Mouse (Mus musculus): ENCODE measurements around the gene Zfp536. TPM values are rescaled to one million over a fixed set of nuclear protein-coding genes. Genes with fewer than 3 reads are reported as not detected.

Zfp536 gene
- polyA plus RNA-seq, 1 experiment, result 8.7 TPM

DNA sequence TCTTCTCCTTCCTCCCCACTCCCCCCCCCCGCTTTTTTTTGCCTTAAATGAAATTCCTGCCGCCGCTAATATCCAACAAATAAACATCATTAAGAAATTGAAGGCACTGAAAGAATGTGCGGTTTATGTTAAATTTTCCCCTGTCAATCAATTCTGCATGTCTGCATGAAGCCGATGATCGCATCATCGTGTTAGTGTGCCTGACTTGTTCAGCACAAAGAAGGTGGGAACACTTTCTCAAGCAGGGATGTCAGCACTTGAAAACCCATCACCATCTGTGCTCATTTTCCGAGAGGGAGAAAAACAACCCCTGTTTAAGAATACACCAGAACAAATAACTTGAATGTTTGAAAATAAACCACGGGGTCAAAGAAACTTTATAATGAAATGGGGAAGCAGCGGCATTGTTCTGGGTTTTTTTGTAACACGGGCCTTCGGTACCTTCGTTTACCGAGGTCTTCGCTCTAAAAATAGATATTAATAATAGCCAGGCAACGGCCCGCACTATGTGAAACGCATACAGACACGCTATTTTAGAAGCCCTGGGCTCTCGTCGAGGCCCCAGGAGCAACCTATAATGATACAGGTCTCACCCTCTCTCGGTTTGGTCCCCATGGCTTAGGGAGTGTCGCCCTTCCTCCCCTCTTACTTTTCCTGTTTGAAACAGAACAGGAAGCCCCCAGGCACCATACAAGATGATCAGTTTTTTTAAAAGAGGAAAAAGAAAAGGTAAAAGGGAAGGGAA is 83.7 kb downstream of the Zfp536 start:
- no peak for DNase-seq (ENCODE audit: low spot score)

- DNase-seq (ENCODE audit: low spot score), result no peak
These were observed 84.3 kb downstream of the Zfp536 start for GRCm38 (mm10) chr7:37689107-37689511.

DNA sequence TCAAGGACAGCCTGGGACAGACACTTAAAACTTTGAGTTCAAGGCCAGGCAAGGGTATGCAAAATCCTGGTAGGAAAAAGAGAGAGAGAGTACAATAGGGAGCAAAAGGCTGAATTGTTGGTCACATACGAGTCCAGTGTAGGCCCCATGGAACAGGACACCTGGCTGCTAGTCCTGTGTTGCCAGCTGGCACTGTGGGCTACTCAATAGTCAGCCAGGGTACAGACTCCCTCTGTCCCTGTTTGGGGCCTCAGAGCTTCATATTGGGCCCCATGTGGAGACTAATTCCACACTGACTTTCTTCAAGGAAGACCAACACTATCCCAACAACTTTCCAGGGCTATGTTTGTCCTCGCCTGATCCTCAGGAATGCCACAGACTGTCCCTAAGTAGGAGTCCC is 87.1 kb downstream of the Zfp536 start:
- no peak for DNase-seq (ENCODE audit: low spot score)

DNA sequence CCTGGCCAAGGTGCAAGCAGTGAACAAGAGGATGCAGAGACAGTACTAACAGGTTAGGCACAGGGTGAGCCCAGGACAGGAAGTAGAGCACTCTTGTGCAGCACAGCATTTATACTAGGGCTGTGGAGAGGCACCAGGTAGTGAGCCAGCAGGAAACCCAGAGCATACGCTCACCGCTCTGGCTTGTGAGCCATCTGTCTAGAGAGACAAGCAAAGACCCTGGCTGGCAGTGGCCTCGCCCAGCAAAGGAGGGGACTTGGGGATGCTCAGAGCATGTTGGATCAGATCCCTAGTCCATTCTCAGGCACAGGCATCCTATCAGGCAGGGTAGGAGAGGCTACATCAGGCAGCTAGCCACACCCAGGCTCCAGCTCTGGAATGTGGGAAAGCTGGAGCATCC is 88.2 kb downstream of the Zfp536 start:
- no peak for DNase-seq (ENCODE audit: low spot score)

DNA sequence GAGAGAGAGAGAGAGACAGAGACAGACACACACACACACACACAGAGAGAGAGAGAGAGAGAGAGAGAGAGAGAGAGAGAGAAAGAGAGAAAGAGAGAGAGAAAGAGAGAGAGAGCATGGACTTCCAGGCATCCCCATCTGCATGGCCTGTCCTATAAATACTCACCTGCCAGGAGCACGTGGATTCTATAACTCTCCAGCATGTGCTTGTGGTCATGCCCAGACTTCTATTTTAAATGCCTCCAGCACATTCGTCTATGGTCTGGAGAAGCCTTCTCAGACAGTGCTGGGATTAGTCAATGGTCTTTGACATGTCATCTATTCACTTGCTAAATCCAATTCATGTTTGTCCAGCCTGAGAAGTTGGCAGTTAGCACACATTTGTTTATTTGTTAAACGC is 92.1 kb downstream of the Zfp536 start:
- no peak for DNase-seq (ENCODE audit: low spot score)

DNA sequence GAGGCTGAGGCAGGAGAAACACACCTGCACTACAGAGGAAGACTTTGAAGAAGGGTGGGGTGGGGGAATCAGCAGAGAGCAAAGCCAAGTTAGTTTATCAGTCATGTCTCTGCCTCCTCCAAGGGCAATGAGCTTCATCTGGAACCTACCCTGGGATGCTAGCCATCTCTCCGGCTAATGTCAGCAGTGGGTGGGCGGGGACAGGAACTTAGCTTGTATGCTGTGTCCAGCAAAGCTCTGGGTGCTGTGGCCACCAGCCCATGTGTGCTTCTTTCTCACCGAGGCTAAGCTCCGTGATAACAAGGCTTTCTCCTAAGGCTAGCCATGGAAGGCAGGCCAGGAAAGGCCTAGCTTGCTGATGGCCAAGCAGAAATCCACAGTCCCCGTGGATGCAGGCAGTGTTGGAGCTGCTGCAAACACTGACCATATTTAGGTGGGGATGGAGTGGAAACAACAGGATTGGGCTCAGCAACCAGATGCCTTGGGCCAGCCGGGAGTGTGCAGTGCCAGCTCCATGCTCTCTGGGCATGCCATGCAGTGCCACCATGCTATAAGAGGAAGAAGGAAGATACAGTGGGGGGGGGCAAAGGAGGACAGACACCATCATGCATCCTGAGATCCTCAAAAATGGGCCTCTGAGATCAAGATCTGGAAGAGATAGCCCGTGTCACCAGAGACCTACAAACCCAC is 109.6 kb downstream of the Zfp536 start:
- DNase-seq (ENCODE audit: low spot score), result no peak

DNA sequence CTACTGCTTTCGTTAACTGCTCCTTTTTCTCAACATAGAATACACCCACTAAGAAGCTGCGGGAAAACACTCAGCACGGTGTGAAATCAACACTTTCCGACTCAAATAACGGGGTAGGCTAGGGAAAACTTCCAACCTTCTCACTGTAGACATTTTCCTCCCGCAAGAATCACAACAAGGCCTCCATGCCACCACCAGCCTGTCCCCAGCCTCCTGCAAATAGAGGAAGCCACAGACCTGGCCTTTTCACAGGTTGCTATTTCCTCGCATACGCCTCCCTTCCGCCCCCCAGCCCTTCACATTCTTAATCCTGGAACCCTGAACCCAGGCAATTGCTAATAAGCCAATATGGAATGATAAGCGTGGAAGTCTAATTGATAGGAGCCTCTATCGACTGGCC is 124.8 kb downstream of the Zfp536 start:
- no peak for DNase-seq (ENCODE audit: low spot score)

DNA sequence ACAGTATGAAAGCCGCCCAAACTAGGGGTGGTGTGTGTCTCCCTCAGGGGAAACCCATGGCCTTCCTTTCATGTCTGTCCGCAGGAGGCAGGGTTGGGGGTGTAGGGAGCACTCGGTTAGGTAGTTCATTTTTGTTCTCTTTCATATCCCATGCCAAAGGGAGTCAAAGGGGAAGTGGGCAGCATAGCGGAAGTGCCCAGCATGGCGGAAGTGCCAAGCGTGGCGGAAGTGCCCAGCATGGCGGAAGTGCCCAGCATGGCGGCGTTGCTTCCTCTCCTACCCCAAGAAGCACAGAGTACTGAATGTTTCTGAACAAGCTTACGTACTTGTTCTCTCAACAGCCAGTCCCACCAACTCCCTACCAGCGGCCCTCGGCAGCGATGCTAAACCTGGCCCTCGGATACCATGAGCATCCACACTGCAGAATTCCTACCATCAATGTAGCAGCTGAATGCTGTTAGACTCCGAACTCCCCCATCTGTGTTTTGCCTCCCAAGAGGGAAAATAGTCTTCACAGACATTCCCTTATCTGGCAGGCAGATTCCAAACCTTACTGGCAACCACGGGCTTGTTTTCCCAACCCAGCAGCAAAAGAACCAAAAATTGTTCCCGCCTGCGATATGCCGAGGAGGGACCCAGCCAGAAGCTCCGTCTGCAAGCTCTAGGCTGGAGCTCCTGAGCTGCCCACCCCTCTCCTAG is 125.4 kb downstream of the Zfp536 start:
- DNase-seq (ENCODE audit: low spot score), result no peak

- DNase-seq (ENCODE audit: low spot score), result no peak
These were observed 133.6 kb downstream of the Zfp536 start for GRCm38 (mm10) chr7:37639740-37640397.

GRCm38 (mm10) chr7:37634812-37635211 is 138.6 kb downstream of the Zfp536 start:
- no peak for DNase-seq (ENCODE audit: low spot score)

GRCm38 (mm10) chr7:37630410-37630809 is 143.0 kb downstream of the Zfp536 start:
- no peak for DNase-seq (ENCODE audit: low spot score)

GRCm38 (mm10) chr7:37627897-37628510 is 145.4 kb downstream of the Zfp536 start:
- no peak for DNase-seq (ENCODE audit: low spot score)

- no peak for DNase-seq (ENCODE audit: low spot score)
These were observed 147.7 kb downstream of the Zfp536 start for GRCm38 (mm10) chr7:37625758-37626157.

GRCm38 (mm10) chr7:37624759-37625340 is 148.6 kb downstream of the Zfp536 start:
- no peak for DNase-seq (ENCODE audit: low spot score)

DNA sequence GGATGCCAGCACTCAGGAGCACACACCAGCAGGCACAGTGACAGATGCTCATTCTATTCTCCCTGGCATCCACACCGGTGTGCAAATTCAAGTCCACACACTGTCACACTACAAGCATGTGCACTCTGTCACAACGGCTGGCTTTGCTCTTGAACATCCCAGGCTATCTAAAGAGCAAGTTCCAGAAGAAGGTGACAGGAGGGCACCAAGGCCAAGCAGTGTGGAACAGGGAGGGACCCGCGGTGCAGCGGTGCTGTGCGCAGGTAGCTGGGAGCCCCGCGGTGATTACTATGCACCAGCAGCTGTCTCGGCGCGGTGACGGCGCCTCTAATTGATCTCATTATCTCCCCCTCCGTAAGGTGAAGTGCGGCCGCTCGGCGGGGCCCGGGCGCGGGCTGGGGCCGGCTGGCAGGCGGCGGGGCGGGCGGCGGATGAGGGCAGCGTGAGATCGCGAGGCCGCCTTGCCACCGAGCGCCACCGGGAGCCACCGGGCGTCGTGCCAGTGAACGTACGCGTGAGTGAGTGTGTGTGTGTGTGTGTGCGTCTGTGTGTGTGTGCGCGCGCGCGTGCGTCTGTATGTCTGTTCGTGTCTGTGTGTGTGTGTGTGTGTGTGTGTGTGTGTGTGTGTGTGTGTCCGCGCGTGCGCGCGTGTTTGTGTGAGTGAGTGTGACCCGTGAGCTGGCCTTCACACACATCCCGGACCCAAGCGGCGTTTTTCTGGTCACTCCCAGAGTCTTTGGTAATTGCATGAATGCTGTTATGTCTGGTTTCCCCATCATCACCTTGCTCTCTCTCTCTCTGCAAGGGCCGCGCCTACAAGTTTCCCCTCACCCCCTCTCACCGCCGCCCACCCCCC is 149.3 kb downstream of the Zfp536 start:
- DNase-seq (ENCODE audit: low spot score), result peak; percentile 45

DNA sequence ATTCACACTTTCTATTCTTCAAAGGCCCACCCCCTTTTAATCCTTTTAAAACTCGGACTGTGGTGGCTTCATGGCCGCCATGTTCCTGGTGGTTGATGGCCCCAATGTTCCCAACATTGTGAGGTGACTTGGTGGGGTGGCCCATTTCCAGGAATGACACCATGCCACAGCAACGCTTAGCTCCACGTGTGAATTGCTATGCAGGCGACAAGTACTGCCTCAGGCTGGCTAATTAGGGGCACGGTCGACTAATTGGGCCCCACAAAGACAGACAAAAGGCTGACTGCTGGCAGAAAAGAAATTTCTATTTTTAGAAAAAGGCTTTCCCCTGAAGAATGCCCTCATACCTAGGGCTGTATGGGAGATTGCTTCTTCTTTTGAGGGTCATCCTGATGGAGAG is 154.2 kb downstream of the Zfp536 start:
- DNase-seq (ENCODE audit: low spot score), result no peak

- DNase-seq (ENCODE audit: low spot score), result no peak
These were observed 155.6 kb downstream of the Zfp536 start for GRCm38 (mm10) chr7:37617880-37618279.

- DNase-seq (ENCODE audit: low spot score), result no peak
These were observed 157.5 kb downstream of the Zfp536 start for GRCm38 (mm10) chr7:37615932-37616331.

DNA sequence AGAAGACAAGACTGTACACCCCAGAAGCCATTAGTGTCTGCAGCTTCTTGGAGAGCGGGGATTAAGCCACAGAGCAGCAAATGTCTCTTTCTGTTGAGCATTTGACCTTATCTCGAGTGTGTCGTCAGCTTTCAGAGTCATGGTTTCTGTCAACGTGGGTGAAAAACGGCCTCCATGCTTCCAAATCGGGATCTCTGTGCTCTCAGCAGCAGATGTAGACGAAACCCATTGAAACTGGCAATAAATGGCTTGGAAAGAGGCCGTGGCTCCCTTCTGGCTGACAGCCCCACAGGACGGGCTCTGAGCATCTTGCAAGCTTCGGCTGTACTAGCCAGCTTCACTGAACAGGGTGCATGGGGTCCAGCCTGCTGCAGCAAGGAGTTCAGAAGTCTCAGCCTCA is 159.1 kb downstream of the Zfp536 start:
- DNase-seq (ENCODE audit: low spot score), result no peak

DNA sequence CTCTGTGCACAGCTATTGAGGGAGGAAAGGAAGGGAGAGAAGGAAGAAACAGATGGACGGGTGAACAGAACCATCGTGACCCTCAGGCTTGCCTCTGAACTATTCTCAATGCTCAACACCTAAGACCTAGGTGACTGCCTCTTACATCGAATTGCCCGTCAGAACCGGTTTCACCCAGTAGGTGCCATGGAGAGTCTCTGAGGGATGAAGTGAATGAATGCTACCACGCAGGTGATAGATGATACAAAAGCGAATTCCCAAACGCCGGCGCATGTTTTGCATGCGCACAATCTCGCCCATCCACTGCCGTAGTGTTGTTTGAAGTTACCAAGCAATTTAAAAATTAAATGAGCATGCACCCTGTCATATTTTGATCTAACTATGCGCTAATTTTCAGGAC is 164.9 kb downstream of the Zfp536 start:
- no peak for DNase-seq (ENCODE audit: low spot score)

DNA sequence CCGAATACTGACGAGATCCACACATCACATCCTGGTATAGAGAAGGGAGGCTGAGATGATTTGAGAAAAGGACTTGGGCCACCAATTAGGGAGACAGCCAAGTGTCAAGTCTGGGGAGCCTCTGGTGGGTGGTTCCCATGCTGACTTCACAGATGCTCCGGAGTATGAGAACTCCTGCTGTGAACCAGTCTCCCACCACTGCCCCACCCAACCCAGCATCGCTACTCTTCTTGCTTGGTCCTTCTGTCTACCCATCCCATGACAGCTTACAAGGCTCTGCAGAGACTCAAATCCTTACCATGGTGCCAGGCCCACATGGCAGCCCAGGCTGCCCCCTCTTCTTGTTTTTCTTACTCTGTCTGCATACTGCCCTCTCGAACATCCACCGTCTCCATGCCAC is 165.5 kb downstream of the Zfp536 start:
- DNase-seq (ENCODE audit: low spot score), result no peak

Measured in urinary bladder, adult 2 months (tissue).